Mouse (Mus musculus): ENCODE measurements around the gene Igfbp2. TPM values are rescaled to one million over a fixed set of nuclear protein-coding genes. Genes with fewer than 3 reads are reported as not detected.

Gene Igfbp2
- polyA plus RNA-seq, 1 experiment from 2014 or later: 561 TPM

- DNase-seq (ENCODE audit: low spot score) (no peak), ATAC-seq (ENCODE audit: low FRiP score) (no peak)
- no peaks in the 10 kb centered on the region for H3K36me3 ChIP-seq (ENCODE audit: control insufficient read depth, insufficient read depth, low read length)
- no peak overlapping the region for H3K4me2 ChIP-seq (replicated peaks; ENCODE audit: low read depth, low read length)
- no peaks in the 10 kb centered on the region for H3K4me1 ChIP-seq (replicated peaks; ENCODE audit: control insufficient read depth, insufficient read depth, low read length)
- no peak overlapping the region for H3K4me3 ChIP-seq (ENCODE audit: low read depth, low read length)
- H3K27me3 ChIP-seq (ENCODE audit: control insufficient read depth, insufficient read depth, low read length): no peaks in the 10 kb centered on the region
- H3K9ac ChIP-seq (ENCODE audit: low read depth, low read length): no peak overlapping the region
- H3K27ac ChIP-seq (ENCODE audit: low read depth, low read length): no peak overlapping the region
- WGBS: 86% methylated on average over 2 of the region's 2 CpGs
- no peaks in the 10 kb centered on the region for H3K9me3 ChIP-seq (ENCODE audit: control insufficient read depth, low read length)
Measured at GRCm38 (mm10) chr1:72796128-72796527, 28.2 kb upstream of the Igfbp2 start.

DNA sequence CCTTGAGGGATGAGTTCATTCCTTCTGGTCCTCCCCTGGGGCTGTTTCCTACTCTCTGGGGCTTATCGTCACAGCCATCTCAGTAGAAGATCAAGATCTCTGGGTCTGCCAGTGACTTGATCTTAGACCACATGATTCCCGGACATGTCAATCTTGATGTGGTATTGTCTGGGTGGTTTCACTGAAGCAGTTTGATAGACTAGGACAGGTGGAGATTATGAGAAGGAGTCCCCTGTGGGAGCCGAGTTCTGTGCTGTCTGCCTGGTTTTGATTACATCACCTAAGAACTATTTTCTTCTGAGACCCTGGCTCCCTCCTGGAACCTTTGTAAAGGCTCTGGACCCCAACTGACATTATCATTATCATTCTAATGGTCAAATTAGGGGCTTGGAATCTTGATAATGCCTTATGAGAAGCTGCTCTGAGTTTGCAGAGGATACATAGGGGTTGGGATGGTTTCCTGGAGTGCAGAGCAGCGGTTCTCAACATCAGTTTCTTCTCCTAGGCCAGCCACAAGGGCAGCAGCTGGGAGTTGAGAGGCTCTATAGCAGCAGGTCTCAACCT, 27.1 kb upstream of the Igfbp2 start:
- H3K9ac ChIP-seq (ENCODE audit: low read depth, low read length): no peak overlapping the region
- no peaks in the 10 kb centered on the region for H3K27me3 ChIP-seq (ENCODE audit: control insufficient read depth, insufficient read depth, low read length)
- no peaks in the 10 kb centered on the region for H3K36me3 ChIP-seq (ENCODE audit: control insufficient read depth, insufficient read depth, low read length)
- 69% methylated on average over 4 of the region's 4 CpGs for WGBS
- no peak overlapping the region for H3K27ac ChIP-seq (ENCODE audit: low read depth, low read length)
- ATAC-seq (ENCODE audit: low FRiP score) (no peak), DNase-seq (ENCODE audit: low spot score) (no peak)
- no peak overlapping the region for H3K4me2 ChIP-seq (replicated peaks; ENCODE audit: low read depth, low read length)
- H3K4me3 ChIP-seq (ENCODE audit: low read depth, low read length): no peak overlapping the region
- H3K4me1 ChIP-seq (replicated peaks; ENCODE audit: control insufficient read depth, insufficient read depth, low read length): no peaks in the 10 kb centered on the region
- H3K9me3 ChIP-seq (ENCODE audit: control insufficient read depth, low read length): no peaks in the 10 kb centered on the region

DNA sequence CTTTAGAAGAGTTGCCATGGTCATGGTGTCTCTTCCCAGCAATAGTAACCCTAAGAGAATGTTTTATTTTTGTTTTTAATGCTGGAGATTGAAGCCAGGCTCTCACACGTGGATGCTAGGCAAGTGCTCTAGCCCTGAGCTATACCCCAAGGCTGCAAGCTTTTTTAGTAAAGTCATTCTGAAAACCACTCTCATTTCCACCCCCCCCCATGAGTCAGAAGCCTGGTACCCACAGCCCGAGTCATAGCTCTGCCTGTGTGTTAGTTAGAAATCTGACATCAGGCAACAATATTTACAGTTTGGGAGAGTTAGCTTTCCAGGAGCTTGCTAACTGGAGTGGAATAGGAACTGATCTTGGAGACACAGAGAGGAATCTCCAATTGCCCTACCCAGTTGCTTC, 25.9 kb upstream of the Igfbp2 start:
- WGBS: 90% methylated on average over 2 of the region's 2 CpGs
- H3K36me3 ChIP-seq (ENCODE audit: control insufficient read depth, insufficient read depth, low read length): no peaks in the 10 kb centered on the region
- H3K4me2 ChIP-seq (replicated peaks; ENCODE audit: low read depth, low read length): no peak overlapping the region
- H3K27me3 ChIP-seq (ENCODE audit: control insufficient read depth, insufficient read depth, low read length): no peaks in the 10 kb centered on the region
- no peaks in the 10 kb centered on the region for H3K9me3 ChIP-seq (ENCODE audit: control insufficient read depth, low read length)
- H3K9ac ChIP-seq (ENCODE audit: low read depth, low read length): no peak overlapping the region
- no peak for DNase-seq (ENCODE audit: low spot score)
- H3K4me3 ChIP-seq (ENCODE audit: low read depth, low read length): no peak overlapping the region
- H3K27ac ChIP-seq (ENCODE audit: low read depth, low read length): no peak overlapping the region
- no peaks in the 10 kb centered on the region for H3K4me1 ChIP-seq (replicated peaks; ENCODE audit: control insufficient read depth, insufficient read depth, low read length)
- ATAC-seq (ENCODE audit: low FRiP score): no peak

DNA sequence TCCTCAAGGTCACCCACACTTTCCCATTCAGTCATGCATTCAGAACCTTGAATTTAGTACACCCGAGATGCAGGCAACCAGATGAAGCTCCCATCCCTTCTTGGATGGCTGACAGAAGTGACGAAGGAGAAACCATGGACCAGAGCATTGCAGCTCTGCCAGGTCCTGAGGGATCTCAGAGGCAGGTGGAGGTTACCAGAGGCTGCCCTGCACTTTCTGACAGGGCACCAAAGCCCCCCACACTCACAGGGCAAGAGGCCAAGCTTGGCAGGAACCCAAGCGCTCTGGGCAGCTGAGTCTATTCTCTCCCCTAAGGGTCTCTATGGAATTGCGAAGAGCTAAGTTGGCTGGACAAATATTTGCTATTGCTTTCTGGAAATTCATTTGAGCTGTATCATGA, 20.3 kb upstream of the Igfbp2 start:
- ATAC-seq (ENCODE audit: low FRiP score) (no peak), DNase-seq (ENCODE audit: low spot score) (no peak)
- H3K27me3 ChIP-seq (ENCODE audit: control insufficient read depth, insufficient read depth, low read length): no peaks in the 10 kb centered on the region
- no peak overlapping the region for H3K4me3 ChIP-seq (ENCODE audit: low read depth, low read length)
- H3K36me3 ChIP-seq (ENCODE audit: control insufficient read depth, insufficient read depth, low read length): no peaks in the 10 kb centered on the region
- peaks cover 8% of the 10 kb centered on the region for H3K4me1 ChIP-seq (replicated peaks; ENCODE audit: control insufficient read depth, insufficient read depth, low read length)
- no peak overlapping the region for H3K4me2 ChIP-seq (replicated peaks; ENCODE audit: low read depth, low read length)
- no peak overlapping the region for H3K27ac ChIP-seq (ENCODE audit: low read depth, low read length)
- H3K9ac ChIP-seq (ENCODE audit: low read depth, low read length): no peak overlapping the region
- whole genome bisulfite sequencing: 91% methylated on average over 4 of the region's 4 CpGs
- no peaks in the 10 kb centered on the region for H3K9me3 ChIP-seq (ENCODE audit: control insufficient read depth, low read length)

- H3K4me1 ChIP-seq (replicated peaks; ENCODE audit: control insufficient read depth, insufficient read depth, low read length): peaks cover 8% of the 10 kb centered on the region
- no peak overlapping the region for H3K27ac ChIP-seq (ENCODE audit: low read depth, low read length)
- H3K4me2 ChIP-seq (replicated peaks; ENCODE audit: low read depth, low read length): no peak overlapping the region
- H3K36me3 ChIP-seq (ENCODE audit: control insufficient read depth, insufficient read depth, low read length): no peaks in the 10 kb centered on the region
- H3K4me3 ChIP-seq (ENCODE audit: low read depth, low read length): no peak overlapping the region
- DNase-seq (ENCODE audit: low spot score): peak; percentile 33
- ATAC-seq (ENCODE audit: low FRiP score): no peak
- no peaks in the 10 kb centered on the region for H3K27me3 ChIP-seq (ENCODE audit: control insufficient read depth, insufficient read depth, low read length)
- no peak overlapping the region for H3K9ac ChIP-seq (ENCODE audit: low read depth, low read length)
- 21% methylated on average over 8 of the region's 8 CpGs for WGBS
- H3K9me3 ChIP-seq (ENCODE audit: control insufficient read depth, low read length): no peaks in the 10 kb centered on the region
Measured at GRCm38 (mm10) chr1:72805037-72805436, 19.3 kb upstream of the Igfbp2 start.

GRCm38 (mm10) chr1:72805476-72806043, 18.7 kb upstream of the Igfbp2 start:
- peak; percentile 19 for DNase-seq (ENCODE audit: low spot score)
- WGBS: 10% methylated on average over 4 of the region's 4 CpGs
- H3K36me3 ChIP-seq (ENCODE audit: control insufficient read depth, insufficient read depth, low read length): no peaks in the 10 kb centered on the region
- no peaks in the 10 kb centered on the region for H3K27me3 ChIP-seq (ENCODE audit: control insufficient read depth, insufficient read depth, low read length)
- no peaks in the 10 kb centered on the region for H3K9me3 ChIP-seq (ENCODE audit: control insufficient read depth, low read length)
- H3K4me3 ChIP-seq (ENCODE audit: low read depth, low read length): no peak overlapping the region
- peak; percentile 31; the same call in 1 of the 2 replicates for ATAC-seq (ENCODE audit: low FRiP score)
- H3K9ac ChIP-seq (ENCODE audit: low read depth, low read length): no peak overlapping the region
- H3K4me2 ChIP-seq (replicated peaks; ENCODE audit: low read depth, low read length): no peak overlapping the region
- peaks cover 8% of the 10 kb centered on the region for H3K4me1 ChIP-seq (replicated peaks; ENCODE audit: control insufficient read depth, insufficient read depth, low read length)
- peak overlapping the region; percentile 64 for H3K27ac ChIP-seq (ENCODE audit: low read depth, low read length)

DNA sequence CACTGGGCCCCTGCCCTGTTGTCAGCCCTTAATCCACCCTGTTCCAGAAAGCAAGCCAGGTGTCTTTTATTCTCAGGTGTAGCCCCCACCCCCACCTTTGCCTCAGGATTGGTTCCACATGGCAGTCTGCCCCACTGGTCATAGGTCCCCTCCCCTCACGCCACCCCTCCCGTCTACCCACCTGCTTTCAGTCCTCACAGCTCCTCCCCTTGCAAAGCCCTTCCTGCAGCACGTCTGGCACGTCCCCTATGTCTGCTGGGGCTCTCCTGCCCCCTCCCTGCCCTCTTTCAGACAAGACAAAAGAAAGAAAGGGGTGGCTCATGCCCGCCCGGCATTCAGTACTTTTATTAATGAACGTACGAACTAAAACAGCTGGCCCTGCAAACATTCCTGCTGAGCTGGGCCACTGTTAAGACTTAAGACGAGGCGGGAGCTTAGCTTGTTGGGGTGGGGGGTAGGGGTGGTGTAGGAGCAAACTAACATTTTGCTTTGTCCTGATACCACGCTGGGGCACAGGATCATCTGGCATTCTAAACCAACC, 18.2 kb upstream of the Igfbp2 start:
- peak; percentile 92 for ATAC-seq (ENCODE audit: low FRiP score)
- Histone ChIP-seq H3K27ac (ENCODE audit: low read depth, low read length) (peak overlapping the region; percentile 64), H3K36me3 (ENCODE audit: control insufficient read depth, insufficient read depth, low read length) (no peaks in the 10 kb centered on the region), H3K4me1 (replicated peaks; ENCODE audit: control insufficient read depth, insufficient read depth, low read length) (peaks cover 8% of the 10 kb centered on the region), H3K4me3 (ENCODE audit: low read depth, low read length) (no peak overlapping the region), H3K9ac (ENCODE audit: low read depth, low read length) (no peak overlapping the region), H3K27me3 (ENCODE audit: control insufficient read depth, insufficient read depth, low read length) (no peaks in the 10 kb centered on the region), H3K9me3 (ENCODE audit: control insufficient read depth, low read length) (no peaks in the 10 kb centered on the region), H3K4me2 (replicated peaks; ENCODE audit: low read depth, low read length) (no peak overlapping the region)
- WGBS: 4% methylated on average over 11 of the region's 11 CpGs
- peak; percentile 65 for DNase-seq (ENCODE audit: low spot score)

GRCm38 (mm10) chr1:72809304-72809703, 15.0 kb upstream of the Igfbp2 start:
- ATAC-seq (ENCODE audit: low FRiP score) (no peak), DNase-seq (ENCODE audit: low spot score) (no peak)
- Histone ChIP-seq H3K9me3 (ENCODE audit: control insufficient read depth, low read length) (no peaks in the 10 kb centered on the region), H3K27me3 (ENCODE audit: control insufficient read depth, insufficient read depth, low read length) (no peaks in the 10 kb centered on the region), H3K4me2 (replicated peaks; ENCODE audit: low read depth, low read length) (no peak overlapping the region), H3K9ac (ENCODE audit: low read depth, low read length) (no peak overlapping the region), H3K36me3 (ENCODE audit: control insufficient read depth, insufficient read depth, low read length) (no peaks in the 10 kb centered on the region), H3K4me3 (ENCODE audit: low read depth, low read length) (no peak overlapping the region), H3K27ac (ENCODE audit: low read depth, low read length) (no peak overlapping the region), H3K4me1 (replicated peaks; ENCODE audit: control insufficient read depth, insufficient read depth, low read length) (peaks cover 11% of the 10 kb centered on the region)
- WGBS: 89% methylated on average over 7 of the region's 7 CpGs

Data from hindbrain, embryonic 11.5 days (tissue).